Mouse (Mus musculus): ENCODE data around the gene Gm11238.
"Not testable (repeated sequence)": the region's sequence is repeated elsewhere in the genome, so short reads cannot be mapped to it uniquely, and the experiment has no call there.

Gene Gm11238

DNA sequence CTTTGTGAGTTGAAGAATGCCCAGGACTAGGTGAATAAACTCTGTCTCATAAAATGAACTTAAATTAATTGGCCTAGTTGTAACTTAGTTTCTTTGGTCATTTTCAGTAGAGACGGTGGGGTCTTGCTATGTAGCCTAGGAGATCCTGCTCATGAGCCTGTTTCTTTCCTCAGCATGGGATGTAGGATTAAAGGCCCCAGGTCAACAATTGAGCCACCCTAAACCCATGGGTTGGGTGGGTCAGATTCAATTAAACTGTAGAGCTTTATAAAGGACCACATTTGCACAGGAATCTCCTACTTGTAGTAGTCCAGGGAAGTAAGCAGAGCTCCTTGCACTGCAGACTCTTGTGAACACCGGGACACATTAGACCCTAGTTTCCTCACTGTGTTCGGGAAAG lies at the start of gene Gm11238:
TSS of gene Gm11238 (plus strand) at position 301 of the 400 bp plus-strand sequence.
- DNase-seq (ENCODE audit: extremely low read depth, low read depth, low spot score) = not testable (repeated sequence)

DNA sequence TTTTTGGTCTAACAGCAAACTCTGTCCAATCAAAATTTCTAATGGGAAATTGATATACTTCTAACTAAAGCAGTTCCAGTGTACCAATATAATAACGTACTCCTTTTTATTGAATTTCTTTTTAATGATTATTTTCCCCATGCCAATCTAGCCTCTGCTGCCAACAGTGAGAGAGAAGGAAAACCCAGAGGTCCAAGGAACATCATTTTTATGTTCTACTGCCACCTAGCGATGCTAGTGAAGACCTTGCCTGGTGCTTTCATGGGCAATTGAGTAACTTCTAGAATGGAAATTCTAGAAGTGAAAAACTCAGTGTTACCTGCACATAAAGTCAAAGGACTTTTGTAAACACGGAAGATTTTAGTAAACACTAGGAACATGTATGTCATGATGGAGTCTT lies 8.4 kb upstream of the Gm11238 start:
- no peak for DNase-seq (ENCODE audit: extremely low read depth, low read depth, low spot score)

DNA sequence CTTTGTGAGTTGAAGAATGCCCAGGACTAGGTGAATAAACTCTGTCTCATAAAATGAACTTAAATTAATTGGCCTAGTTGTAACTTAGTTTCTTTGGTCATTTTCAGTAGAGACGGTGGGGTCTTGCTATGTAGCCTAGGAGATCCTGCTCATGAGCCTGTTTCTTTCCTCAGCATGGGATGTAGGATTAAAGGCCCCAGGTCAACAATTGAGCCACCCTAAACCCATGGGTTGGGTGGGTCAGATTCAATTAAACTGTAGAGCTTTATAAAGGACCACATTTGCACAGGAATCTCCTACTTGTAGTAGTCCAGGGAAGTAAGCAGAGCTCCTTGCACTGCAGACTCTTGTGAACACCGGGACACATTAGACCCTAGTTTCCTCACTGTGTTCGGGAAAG lies 15.0 kb downstream of the Gm11238 start, which contains the start of gene Gm11237:
TSS of gene Gm11237 (plus strand) at position 301 of the 400 bp plus-strand sequence.
- DNase-seq (ENCODE audit: extremely low read depth, low read depth, low spot score) = not testable (repeated sequence)

DNA sequence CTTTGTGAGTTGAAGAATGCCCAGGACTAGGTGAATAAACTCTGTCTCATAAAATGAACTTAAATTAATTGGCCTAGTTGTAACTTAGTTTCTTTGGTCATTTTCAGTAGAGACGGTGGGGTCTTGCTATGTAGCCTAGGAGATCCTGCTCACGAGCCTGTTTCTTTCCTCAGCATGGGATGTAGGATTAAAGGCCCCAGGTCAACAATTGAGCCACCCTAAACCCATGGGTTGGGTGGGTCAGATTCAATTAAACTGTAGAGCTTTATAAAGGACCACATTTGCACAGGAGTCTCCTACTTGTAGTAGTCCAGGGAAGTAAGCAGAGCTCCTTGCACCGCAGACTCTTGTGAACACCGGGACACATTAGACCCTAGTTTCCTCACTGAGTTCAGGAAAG lies 30.1 kb downstream of the Gm11238 start, which contains the start of gene Gm11236:
TSS of gene Gm11236 (plus strand) at position 301 of the 400 bp plus-strand sequence.
- DNase-seq (ENCODE audit: extremely low read depth, low read depth, low spot score) = not testable (repeated sequence)

DNA sequence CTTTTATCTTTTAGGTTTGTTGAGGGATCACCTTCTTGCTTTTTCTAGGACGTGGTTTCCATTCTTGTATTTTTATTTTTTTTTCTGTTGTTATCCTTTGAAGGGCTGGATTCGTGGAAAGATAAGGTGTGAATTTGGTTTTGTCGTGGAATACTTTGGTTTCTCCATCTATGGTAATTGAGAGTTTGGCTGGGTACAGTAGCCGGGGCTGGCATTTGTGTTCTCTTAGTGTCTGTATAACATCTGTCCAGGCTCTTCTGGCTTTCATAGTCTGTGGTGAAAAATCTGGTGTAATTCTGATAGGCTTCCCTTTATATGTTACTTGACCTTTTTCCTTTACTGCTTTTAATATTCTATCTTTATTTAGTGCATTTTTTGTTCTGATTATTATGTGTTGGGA lies 54.2 kb downstream of the Gm11238 start:
- not testable (repeated sequence) for DNase-seq (ENCODE audit: extremely low read depth, low read depth, low spot score)

DNA sequence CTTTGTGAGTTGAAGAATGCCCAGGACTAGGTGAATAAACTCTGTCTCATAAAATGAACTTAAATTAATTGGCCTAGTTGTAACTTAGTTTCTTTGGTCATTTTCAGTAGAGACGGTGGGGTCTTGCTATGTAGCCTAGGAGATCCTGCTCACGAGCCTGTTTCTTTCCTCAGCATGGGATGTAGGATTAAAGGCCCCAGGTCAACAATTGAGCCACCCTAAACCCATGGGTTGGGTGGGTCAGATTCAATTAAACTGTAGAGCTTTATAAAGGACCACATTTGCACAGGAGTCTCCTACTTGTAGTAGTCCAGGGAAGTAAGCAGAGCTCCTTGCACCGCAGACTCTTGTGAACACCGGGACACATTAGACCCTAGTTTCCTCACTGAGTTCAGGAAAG lies 60.4 kb downstream of the Gm11238 start, which contains the start of gene Gm11239:
TSS of gene Gm11239 (plus strand) at position 301 of the 400 bp plus-strand sequence.
- DNase-seq (ENCODE audit: extremely low read depth, low read depth, low spot score) = not testable (repeated sequence)

DNA sequence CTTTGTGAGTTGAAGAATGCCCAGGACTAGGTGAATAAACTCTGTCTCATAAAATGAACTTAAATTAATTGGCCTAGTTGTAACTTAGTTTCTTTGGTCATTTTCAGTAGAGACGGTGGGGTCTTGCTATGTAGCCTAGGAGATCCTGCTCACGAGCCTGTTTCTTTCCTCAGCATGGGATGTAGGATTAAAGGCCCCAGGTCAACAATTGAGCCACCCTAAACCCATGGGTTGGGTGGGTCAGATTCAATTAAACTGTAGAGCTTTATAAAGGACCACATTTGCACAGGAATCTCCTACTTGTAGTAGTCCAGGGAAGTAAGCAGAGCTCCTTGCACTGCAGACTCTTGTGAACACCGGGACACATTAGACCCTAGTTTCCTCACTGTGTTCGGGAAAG lies 75.5 kb downstream of the Gm11238 start, which contains the start of gene Gm428:
TSS of gene Gm428 (plus strand) at position 301 of the 400 bp plus-strand sequence.
- not testable (repeated sequence) for DNase-seq (ENCODE audit: extremely low read depth, low read depth, low spot score)

Measured in fat pad, adult 2 months (tissue).